Mouse (Mus musculus) limb, embryonic 14.5 days (tissue): ENCODE data around the gene Lsm10. TPM values are rescaled to one million over a fixed set of nuclear protein-coding genes. Genes with fewer than 3 reads are reported as not detected.

Experiments
- ATAC-seq: fragments of 200-750 bp; cut with Nextera tagmentation; 2 replicates; pipeline ENCODE4 v1.8.0; 2017; ENCODE audit warnings: low read depth, moderate number of reproducible peaks, moderate TSS enrichment; ENCODE audit not compliant: low FRiP score
- DNase-seq: peaks from one replicate; pipeline ENCODE4 v3.0.0-alpha.2; 2015; ENCODE audit warnings: low spot score
- H3K27ac ChIP-seq: fragments of 300-500 bp; sonication (generic); replicated peaks from 2 replicates; pipeline ENCODE4 v1.5.1; 2014; ENCODE audit warnings: low read depth, mild to moderate bottlenecking, low read length, moderate library complexity, mixed read lengths
- H3K27me3 ChIP-seq: fragments of 300-500 bp; sonication (generic); 2 replicates; pipeline ENCODE4 v1.6.1; 2014; ENCODE audit warnings: low read length, mixed read lengths; ENCODE audit not compliant: control insufficient read depth, insufficient read depth
- H3K36me3 ChIP-seq: fragments of 300-500 bp; sonication (generic); 2 replicates; pipeline ENCODE4 v1.6.1; 2014; ENCODE audit warnings: mild to moderate bottlenecking, low read length, moderate library complexity, mixed read lengths; ENCODE audit not compliant: control insufficient read depth, insufficient read depth
- H3K4me1 ChIP-seq: fragments of 300-500 bp; sonication (generic); 2 replicates; pipeline ENCODE4 v1.6.1; 2014; ENCODE audit warnings: antibody characterized with exemption, low read length, mixed read lengths; ENCODE audit not compliant: control insufficient read depth, insufficient read depth
- H3K4me2 ChIP-seq: fragments of 300-500 bp; sonication (generic); replicated peaks from 2 replicates; pipeline ENCODE4 v1.6.1; 2014; ENCODE audit warnings: low read depth, mild to moderate bottlenecking, low read length, moderate library complexity; ENCODE audit not compliant: severe bottlenecking
- H3K4me3 ChIP-seq: fragments of 300-500 bp; sonication (generic); replicated peaks from 2 replicates; pipeline ENCODE4 v1.5.1; 2014; ENCODE audit warnings: low read length
- H3K9ac ChIP-seq: fragments of 300-500 bp; sonication (generic); 2 replicates; pipeline ENCODE4 v1.6.1; 2014; ENCODE audit warnings: mild to moderate bottlenecking, low read depth, low read length, moderate library complexity; ENCODE audit not compliant: severe bottlenecking
- H3K9me3 ChIP-seq: fragments of 300-500 bp; sonication (generic); 2 replicates; pipeline ENCODE4 v1.6.1; 2016; ENCODE audit warnings: low read length; ENCODE audit not compliant: control insufficient read depth
- POLR2A ChIP-seq: fragments of 200-500 bp; IDR thresholded peaks from 2 replicates; pipeline ENCODE4 v1.8.0; 2012; ENCODE audit warnings: inconsistent platforms, mild to moderate bottlenecking, moderate library complexity, borderline replicate concordance; ENCODE audit not compliant: insufficient read depth, insufficient read length; ENCODE audit errors: extremely low read depth
- WGBS: fragments of 180-500 bp; shearing (Covaris S2); extraction: QIAGEN DNeasy Blood & Tissue Kit; methylation state at CpG from one replicate; pipeline ENCODE4 v1.1.7; 2014; 5-methylcytosine and 5-hydroxymethylcytosine counted together
- polyA plus RNA-seq, 2 experiments: library from polyadenylated mRNA; depleted of rRNA in 1 of 2; stranded (reverse) in 1 of 2; unstranded in 1 of 2; fragments of >200 nt; fragmentation: Nextera tagmentation in 1 of 2; extraction: Ambion mirVana in 1 of 2; gene quantifications; 2 replicates each; pipeline versions ENCODE4 v1.2.1 to v1.2.3; 2012 to 2014

Gene Lsm10
- polyA plus RNA-seq, 2 experiments: 44.0 to 54.3 TPM

DNA sequence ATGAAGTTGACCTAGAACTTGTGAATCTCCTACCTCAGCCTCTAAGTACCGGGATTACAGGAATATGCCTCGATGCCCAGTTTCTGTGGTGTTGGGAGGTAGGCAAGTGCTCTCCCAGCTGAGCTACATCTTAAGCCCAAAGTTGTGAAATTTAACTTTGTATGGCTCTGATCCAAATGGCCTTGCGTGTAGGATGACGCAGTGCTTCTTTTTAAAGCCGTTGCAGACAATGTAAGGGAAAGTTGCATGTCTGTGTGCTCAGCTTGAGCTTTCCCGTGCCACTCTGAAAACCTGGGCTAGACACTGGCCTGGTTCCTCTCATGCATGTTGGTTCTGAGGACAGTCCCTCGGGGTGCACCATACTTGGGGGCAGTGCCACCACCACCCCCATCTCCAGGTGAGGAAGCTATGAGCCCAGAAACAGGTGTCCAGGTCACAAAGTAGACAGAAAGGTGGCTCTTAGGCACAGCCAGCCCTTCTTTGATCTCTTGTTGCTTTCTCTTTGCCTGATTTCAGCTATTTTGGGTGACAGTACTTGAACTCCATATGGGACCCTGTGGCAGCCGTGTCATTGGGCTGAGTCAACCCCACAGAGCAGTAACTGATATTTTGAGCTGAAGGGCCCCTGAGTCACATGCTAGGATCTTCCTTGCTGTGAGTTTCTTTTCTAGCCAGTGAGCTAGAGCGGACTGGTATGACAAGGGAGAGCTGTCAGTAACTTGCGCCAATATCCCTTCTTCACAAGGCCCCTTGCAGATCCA lies 13.4 kb downstream of the Lsm10 start:
- Histone ChIP-seq H3K4me3 (no peak overlapping the region), H3K4me2 (peak overlapping the region; percentile 36; the same call in 1 of the 2 replicates), H3K27me3 (no peaks in the 10 kb centered on the region), H3K4me1 (peaks cover 27% of the 10 kb centered on the region), H3K36me3 (no peaks in the 10 kb centered on the region), H3K27ac (peak overlapping the region; percentile 53), H3K9me3 (no peaks in the 10 kb centered on the region), H3K9ac (no peak overlapping the region)
- WGBS: 71% methylated on average over 10 of the region's 10 CpGs
- DNase-seq (no peak), ATAC-seq (no peak)
- TF ChIP-seq POLR2A: no peak

DNA sequence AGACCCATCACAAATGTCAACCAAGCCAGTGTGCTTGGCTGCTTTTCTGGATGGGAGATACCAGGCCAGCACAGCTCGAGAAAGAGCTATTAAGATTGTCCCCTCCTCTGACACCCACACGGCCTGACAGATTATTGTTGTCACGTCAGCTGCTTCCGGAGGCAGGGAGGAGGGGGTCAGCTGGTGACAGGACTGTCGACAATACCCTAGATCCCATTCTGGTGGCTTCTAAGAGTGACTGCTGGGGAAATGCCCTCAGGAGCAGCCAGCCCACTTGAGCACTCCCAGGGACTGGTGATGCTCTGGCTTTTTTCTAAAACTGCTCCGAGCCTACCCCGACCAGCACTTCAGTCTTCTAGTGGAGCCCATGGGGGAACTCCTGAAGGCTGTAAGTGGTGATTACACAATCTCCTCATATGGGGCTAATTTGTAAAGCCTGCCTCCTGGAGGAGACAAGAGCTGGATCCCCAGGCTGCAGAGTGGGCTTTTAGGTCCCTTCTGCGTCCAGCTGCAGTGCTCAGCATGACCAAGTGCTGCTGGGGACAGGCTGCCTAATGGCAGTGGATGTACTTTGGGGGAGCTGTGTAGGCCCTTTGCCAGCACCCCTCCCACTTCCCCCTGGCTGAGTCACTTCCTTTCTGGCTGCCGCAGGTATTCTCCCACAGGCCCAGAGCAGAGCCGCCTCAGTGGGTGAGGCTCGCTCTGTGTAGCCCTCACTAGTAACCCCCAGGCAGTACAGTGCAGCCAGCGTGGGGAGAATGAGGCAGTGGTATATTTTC lies 14.1 kb downstream of the Lsm10 start:
- WGBS: 4% methylated on average over 12 of the region's 12 CpGs
- peaks cover 21% of the 10 kb centered on the region for H3K4me1 ChIP-seq
- H3K27ac ChIP-seq: peak overlapping the region; percentile 53
- H3K9me3 ChIP-seq: no peaks in the 10 kb centered on the region
- DNase-seq (peak; percentile 58), ATAC-seq (peak; percentile 58)
- H3K4me3 ChIP-seq: no peak overlapping the region
- no peaks in the 10 kb centered on the region for H3K36me3 ChIP-seq
- H3K9ac ChIP-seq: peak overlapping the region; percentile 34
- no peak for TF ChIP-seq POLR2A
- no peaks in the 10 kb centered on the region for H3K27me3 ChIP-seq
- peak overlapping the region; percentile 36 for H3K4me2 ChIP-seq

DNA sequence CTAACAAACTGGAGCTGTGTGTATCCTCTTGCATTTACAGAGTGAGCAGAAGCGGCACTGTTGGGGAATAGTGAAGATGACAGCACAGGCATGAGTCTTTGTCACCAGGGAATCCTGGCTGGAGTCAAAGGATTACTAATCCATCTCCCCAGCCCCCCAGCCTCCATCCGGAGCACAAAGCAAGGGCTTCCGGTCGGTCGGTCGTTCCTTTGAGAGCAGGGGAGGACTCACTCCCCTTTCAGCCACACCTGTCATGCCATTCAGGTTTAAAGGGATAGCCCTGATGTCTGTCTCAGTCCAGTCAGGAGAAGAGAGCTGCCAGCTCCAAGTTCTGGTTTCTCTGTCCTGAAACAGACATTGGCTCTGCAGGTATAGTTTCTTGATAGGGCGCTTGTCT lies 14.7 kb downstream of the Lsm10 start:
- DNase-seq: no peak
- H3K9ac ChIP-seq: peak overlapping the region; percentile 31; the same call in 1 of the 2 replicates
- no peak overlapping the region for H3K4me3 ChIP-seq

DNA sequence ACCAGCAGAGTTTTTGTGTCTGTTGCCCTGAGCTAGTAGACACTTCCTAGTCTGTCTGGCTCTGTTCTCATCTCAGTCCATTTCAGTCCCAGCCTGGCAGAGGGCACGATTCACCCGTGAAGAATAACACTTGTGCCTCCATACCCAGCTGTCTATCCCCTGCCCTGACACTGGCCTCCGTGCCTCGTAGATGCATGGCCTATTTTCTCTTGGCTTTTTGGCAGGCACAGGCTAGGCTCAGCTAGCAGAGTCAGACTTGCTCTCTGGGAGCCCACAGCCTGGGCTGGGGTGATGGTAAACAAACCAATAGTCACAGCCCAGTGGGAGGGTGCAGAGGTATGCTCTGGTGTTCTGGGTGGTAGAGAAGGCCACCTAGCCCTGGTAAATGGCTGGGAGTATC lies 16.8 kb downstream of the Lsm10 start:
- WGBS: 73% methylated on average over 4 of the region's 4 CpGs
- no peaks in the 10 kb centered on the region for H3K9me3 ChIP-seq
- no peak for TF ChIP-seq POLR2A
- no peak overlapping the region for H3K4me3 ChIP-seq
- no peak for DNase-seq
- H3K4me1 ChIP-seq: peaks cover 18% of the 10 kb centered on the region
- H3K4me2 ChIP-seq: no peak overlapping the region
- H3K9ac ChIP-seq: no peak overlapping the region
- no peaks in the 10 kb centered on the region; the same call in 1 of the 2 replicates for H3K36me3 ChIP-seq
- H3K27me3 ChIP-seq: no peaks in the 10 kb centered on the region
- ATAC-seq: no peak
- no peak overlapping the region for H3K27ac ChIP-seq

More for the DNA sequence above, 14.7 kb downstream of the Lsm10 start:
- H3K36me3 ChIP-seq: no peaks in the 10 kb centered on the region
- H3K4me1 ChIP-seq: peaks cover 21% of the 10 kb centered on the region
- H3K9me3 ChIP-seq: no peaks in the 10 kb centered on the region
- H3K27ac ChIP-seq: peak overlapping the region; percentile 53
- ATAC-seq: no peak
- no peaks in the 10 kb centered on the region for H3K27me3 ChIP-seq
- 27% methylated on average over 7 of the region's 7 CpGs for WGBS
- peak overlapping the region; percentile 36 for H3K4me2 ChIP-seq
- TF ChIP-seq POLR2A: no peak

DNA sequence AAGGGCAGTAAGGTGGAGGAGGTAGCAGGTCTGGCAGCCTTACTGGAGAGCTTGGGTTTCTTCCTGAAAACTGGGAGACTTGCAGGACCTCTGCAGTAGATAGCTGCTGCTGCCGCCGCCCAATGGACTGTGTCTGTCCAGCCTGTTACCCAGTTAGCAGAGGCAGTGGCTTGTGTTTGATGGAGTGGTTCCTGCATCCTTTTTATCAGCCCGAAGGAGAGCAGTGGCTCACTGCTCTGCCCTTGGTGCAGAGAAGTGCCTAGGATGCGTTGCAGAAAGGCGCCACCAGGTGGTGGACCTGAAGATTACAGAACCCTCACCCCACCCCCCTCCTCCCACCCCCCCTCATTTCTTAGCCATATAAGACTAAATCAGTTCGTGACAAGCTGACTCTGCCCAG lies 17.5 kb downstream of the Lsm10 start:
- WGBS: 17% methylated on average over 6 of the region's 6 CpGs
- no peak overlapping the region for H3K4me3 ChIP-seq
- DNase-seq (peak; percentile 52), ATAC-seq (no peak)
- TF ChIP-seq POLR2A: no peak
- H3K27me3 ChIP-seq: no peaks in the 10 kb centered on the region
- peaks cover 6% of the 10 kb centered on the region; the same call in 1 of the 2 replicates for H3K36me3 ChIP-seq
- H3K27ac ChIP-seq: no peak overlapping the region
- no peak overlapping the region for H3K4me2 ChIP-seq
- H3K9me3 ChIP-seq: no peaks in the 10 kb centered on the region
- H3K9ac ChIP-seq: no peak overlapping the region
- H3K4me1 ChIP-seq: peaks cover 18% of the 10 kb centered on the region
